Mouse (Mus musculus) adrenal gland, adult 8-10 months (tissue): ENCODE data around the gene P4ha2. TPM values are rescaled to one million over a fixed set of nuclear protein-coding genes. Genes with fewer than 3 reads are reported as not detected.
"Not testable (repeated sequence)": the region's sequence is repeated elsewhere in the genome, so short reads cannot be mapped to it uniquely, and the experiment has no call there.

Experiments
- DNase-seq: peaks from one replicate; pipeline ENCODE4 v3.0.0; 2022
- total RNA-seq, 4 experiments: library from RNA; stranded (reverse); gene quantifications; 2 replicates each; pipeline ENCODE4 v1.2.4; 2022

P4ha2 gene
- total RNA-seq, 4 experiments from 2014 or later: 29.1 to 52.2 (median 44.5) TPM

DNA sequence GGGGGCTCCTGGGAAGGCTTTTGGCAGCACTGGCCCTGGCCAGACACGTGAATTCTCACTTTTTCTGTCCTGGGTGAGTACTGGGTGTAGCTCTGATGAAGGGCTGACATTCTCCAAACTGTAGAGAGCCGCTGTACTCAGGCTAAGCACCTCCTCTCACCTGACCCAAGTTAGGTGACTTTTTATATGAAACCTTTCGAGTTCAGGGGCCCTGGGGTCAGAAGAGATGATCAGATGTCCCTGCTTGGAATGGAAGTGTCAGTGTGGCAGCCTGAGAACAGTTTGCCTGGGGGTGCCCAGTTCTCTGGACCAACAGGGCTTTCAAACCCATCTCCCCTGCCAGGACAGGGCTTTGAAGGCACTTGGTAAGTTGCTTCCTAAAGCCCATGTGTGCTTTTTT, 8.2 kb downstream of the P4ha2 start:
- DNase-seq: no peak

DNA sequence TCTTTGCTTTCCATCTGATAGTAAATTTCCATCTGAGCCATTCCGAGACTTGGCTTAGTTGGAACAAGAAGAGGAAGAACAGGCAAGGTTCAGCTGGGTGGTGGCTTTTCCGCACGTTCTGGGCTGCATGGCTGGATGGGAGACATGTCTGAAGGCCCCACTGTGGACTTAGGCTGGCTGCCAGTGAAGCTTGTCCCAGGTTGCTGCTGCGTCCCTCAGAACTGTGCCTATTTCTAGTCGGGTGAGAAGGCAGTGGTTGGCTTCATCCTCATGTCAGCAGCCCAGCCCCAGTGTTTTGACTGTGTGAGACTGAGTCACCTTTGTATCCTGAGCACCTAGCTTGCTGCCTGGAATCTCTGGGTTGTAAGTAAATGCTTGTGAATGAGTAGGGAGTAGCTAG, 9.0 kb downstream of the P4ha2 start:
- DNase-seq: no peak

DNA sequence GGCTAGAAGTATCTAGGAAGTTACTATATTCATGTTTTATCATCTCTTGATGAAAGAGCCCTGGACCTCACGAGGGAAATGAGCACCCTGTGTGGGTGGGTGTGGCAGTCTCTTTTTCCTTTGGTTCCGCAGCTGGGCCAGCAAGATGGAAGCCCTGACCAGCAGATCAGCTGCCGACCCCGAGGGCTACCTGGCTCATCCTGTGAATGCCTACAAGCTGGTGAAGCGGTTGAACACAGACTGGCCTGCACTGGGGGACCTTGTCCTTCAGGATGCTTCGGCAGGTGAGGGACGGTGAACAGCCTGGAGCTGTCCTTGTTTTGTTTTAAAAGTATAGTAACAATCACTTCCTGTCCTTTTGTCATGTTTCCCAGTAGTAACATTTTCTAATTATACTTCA, 11.4 kb downstream of the P4ha2 start:
- DNase-seq: no peak

DNA sequence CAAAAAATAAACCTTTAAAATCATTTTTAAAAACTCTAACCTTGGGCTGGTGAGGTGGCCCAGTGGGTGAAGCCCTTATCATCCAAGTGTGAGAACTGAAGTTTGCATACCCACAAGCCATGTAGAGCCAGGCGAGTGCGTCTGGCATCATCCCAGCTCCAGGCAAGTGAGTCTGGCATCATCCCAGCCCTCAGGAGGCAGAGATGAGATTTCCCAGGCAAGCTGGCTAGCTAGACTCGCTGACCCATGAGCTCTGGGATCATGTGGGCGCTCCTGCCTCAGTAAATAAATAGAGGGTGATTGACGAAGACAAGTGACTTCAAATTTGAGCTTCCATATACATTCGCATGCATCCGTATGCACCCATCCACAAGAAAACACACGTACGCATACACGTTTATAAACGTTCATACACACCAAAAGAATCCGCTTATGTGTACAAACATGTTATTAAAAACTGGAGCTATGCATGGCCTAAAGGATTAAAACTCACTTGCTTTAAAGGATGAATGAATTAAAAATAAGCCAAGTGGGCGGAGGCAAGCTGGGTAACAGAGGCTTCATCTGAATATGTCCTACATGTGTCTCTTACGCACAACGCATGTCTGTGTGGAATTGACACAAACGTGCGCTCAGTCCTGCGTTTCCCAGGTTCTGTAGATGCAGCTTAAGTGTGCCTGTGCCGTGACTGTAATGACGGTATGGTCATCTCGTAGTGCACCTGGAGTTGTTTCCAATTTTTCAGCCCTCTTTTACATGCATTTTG, 12.3 kb downstream of the P4ha2 start:
- no peak for DNase-seq

DNA sequence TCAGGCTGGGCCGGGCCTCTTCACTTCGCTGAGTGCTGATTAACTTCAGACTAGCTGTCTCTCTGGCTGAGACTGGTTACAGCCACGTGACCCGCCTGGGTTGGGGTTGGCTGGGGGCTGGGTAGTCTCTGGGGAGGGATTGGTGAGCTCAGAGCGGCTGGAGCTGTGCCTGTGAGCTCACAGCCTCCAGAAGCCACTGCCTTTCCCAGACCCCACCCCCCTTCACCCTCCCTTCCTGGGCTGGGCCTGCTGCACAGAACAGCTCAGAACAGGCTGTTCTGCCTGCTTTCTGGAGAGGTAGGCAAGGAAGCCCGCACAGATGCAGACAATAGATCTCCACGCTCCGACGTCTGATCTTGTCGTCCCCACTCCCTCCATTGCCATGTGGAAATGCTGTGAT, 13.0 kb downstream of the P4ha2 start:
- peak; percentile 93 for DNase-seq

DNA sequence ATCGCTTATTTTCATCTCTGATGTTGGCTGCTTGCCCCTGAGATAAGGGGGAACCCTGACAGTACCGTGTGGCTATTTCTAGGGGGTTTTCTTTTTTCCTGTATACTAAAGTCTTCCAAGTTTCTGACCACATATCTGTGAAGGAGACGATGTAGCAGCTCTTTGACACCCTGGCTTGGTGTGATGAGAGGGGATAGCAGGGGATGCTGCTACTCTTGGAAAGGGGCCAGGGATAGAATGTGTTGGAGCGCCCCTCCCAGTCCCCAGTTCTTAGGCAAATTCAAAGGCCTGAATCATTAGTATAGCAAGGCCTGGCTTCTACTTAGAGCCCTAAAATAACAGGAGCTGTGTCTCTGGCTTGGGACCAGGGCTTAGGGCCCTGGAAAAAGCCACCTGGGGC, 13.5 kb downstream of the P4ha2 start:
- DNase-seq: peak; percentile 11

DNA sequence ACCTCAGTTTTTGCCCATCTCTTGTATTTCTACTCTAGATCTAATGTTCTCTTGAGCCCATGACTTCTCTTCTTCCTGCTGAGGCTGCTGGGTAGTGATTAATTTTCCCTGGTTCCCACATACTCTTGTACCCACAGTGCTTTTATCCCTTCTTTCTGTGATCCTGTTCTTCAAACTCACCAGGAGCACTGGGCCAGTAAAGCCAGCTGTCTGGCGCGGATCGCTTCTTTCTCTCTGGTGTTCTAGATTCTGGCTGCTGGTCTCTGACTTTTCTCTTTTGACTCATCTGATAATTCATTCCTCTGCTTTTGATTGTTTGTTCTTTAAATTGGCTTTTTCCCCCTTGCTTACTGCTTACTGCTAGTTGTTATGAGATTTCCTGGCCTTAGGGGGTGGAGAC, 14.9 kb downstream of the P4ha2 start:
- DNase-seq: peak; percentile 0

DNA sequence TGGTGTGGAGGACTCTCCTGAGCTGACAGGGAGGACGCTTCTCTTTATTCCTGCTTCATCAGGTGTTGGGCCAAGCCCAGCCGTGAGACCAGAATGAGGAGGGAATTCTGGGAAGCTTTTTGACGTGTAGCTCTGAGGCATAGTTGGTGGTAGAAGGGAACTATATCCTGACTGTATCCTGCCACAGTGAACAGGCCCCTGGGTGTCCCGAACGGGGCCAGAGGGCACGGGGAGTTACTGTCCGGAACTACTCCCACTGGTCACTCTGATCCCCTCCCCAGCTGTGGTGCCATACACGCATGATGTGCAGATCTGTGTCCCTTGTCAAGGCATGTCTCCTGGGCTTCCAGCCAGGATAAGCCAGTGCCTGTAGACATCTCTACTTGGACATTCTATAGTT, 15.4 kb downstream of the P4ha2 start:
- peak; percentile 1 for DNase-seq

DNA sequence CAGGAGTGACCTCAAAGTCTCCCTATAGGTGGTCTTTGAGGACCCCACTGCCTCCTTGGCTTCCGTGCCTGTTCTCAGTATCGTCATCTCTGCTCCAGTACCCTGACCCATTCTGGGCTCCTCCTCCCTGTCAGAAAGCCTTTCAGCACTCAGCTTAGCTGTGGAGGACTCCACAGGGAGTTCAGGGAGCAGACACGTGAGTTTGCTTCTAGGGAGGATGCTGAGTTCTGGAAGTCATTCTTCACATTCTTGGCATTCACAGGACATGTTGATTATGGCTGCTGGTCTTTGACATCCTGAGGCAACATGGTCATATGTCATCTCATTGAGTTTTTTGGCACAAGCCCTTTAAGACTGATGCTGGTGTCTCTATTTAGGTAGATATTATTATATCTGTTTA, 16.0 kb downstream of the P4ha2 start:
- peak; percentile 3 for DNase-seq

DNA sequence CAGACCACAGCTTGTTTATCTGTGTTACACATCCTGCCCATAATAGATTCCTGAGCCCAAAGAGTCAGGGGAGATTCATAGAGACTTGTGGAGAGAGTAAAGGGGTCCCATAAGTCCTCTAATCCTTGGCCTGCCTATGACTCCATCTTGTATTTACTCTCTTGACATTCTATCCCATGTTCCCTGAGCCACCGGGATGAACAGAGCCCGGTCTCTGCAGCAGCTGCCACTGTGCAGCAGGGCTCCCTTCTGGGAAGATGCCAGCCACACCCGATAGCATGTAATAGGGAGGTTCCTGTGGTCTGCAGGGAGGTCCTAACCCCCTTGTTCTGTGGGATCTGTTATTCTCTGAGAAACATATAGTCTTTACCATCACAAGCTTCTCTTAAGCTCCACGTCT, 16.5 kb downstream of the P4ha2 start:
- DNase-seq: peak; percentile 0

DNA sequence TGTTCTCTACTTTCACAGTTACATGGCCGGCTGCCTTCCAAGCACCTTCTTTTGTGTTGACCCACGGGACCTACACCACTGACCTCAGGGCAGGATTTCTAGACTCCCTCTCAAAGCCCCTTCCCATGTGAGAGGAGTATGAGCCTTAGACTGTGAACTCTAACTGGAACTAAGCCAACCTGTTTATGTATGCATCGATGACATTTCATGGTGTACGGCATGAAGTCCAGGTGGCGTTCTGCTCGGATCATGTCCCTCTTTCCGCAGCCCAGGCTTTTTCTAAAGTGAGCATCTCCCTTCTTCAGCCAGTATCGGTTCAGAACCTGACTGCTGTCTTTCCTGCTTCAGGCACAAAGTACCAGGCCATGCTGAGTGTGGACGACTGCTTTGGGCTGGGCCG, 17.2 kb downstream of the P4ha2 start:
- DNase-seq: no peak

DNA sequence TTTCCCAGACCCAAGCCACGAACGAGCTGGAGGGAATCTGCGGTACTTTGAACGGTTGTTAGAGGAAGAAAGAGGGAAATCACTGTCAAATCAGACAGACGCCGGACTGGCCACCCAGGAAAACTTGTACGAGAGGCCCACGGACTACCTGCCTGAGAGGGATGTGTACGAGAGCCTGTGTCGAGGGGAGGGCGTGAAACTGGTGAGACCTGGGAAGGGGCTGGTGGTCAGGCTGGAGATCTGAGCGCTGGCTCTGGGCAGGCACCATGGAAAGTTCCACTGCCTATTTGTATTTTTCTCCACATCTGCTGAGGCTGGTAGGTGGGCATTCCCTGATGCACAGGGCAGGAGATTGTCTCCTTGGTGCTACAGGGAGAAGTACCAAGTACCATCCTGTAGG, 19.2 kb downstream of the P4ha2 start:
- DNase-seq: no peak

DNA sequence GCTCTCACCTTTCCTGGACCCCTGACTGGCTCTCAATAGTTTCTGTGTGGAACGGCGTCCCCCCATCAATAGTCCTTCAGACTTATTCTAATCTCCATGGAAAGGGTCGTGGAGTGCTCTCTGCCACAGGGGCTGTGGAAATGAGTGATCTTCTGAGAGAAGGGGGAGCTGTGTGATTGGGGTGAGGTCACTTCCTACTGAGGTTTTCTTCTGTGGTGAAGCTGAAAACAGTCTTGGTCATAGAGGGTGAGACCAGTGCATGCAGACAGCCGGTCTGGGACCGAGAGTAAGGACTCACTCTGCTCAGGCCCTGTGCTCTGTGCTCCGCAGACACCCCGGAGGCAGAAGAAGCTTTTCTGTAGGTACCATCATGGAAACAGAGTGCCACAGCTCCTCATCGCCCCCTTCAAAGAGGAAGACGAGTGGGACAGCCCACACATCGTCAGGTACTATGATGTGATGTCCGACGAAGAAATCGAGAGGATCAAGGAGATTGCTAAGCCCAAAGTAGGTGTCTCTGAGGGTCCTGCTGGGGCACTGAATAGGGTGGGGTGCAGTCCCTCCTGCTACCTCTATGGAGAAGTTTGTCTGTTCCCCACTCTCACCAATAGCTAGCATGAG, 20.0 kb downstream of the P4ha2 start:
- DNase-seq: no peak

DNA sequence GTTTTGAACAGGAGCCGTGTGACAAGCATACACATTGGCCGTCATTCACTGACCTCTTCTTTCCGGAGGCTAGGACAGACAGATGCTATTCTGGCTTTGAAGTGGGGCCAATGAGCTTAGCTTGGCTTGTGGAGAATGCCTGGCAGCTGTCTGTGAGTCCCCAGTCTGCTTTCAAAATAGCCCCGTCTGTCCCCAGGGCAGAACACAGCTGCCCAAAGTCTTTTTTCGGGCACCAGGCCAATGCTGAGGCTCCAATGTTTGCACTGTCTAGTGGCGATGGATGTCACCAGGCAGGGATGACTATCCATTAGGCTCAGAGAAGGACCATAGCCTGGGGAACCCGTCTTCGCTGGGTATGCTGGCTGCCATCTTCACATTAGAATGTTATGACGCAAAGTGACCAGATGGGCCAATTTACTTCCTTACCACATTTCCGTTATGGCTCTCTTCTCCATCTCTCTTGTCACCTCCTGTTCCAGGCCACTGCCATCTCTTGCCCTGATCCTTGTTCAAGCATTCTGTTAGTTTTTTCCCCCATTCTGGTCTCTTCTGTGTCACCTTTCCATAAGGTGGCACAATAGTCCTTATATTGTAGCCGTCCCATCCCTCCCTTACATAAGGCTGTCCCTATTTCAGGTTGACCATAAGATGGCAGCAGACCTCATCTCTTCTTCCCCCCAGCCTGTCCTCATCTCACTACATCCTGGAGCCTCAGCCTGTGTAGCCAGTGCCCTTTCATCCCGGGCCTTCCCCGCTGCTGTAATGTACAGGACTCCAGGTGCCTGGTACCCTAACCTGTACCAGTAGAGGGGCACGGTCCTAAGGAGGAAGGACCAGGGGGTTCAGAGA, 22.7 kb downstream of the P4ha2 start:
- DNase-seq: no peak

DNA sequence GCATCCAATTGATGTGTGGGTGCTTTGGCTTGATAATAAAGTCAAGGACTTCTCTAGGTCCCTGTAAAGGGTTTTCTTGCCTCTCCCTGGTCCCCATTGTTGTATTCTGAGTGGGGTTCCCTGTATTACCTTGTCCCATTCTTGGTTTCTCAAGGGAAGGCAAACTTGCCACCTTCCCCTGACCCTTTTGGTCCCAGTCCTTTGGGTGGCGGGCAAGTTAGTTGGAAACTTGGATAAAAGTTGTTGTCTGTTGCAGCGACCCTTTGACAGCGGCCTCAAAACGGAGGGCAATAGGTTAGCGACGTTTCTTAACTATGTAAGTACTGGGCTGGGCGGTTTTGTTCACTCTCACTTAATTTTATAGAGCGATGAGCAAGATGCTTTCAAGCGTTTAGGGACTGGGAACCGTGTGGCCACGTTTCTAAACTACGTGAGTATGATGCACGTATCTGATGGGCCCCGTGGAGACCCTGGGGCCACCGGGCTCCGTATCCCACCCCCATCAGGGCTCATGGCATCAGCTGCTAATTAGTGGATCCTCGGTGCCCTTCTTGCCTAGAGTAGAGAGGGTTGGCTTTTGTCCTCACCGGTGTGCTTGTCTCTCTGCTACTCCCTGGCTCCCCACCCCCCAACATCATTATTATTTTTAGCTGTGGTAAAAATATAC, 26.2 kb downstream of the P4ha2 start:
- no peak for DNase-seq

DNA sequence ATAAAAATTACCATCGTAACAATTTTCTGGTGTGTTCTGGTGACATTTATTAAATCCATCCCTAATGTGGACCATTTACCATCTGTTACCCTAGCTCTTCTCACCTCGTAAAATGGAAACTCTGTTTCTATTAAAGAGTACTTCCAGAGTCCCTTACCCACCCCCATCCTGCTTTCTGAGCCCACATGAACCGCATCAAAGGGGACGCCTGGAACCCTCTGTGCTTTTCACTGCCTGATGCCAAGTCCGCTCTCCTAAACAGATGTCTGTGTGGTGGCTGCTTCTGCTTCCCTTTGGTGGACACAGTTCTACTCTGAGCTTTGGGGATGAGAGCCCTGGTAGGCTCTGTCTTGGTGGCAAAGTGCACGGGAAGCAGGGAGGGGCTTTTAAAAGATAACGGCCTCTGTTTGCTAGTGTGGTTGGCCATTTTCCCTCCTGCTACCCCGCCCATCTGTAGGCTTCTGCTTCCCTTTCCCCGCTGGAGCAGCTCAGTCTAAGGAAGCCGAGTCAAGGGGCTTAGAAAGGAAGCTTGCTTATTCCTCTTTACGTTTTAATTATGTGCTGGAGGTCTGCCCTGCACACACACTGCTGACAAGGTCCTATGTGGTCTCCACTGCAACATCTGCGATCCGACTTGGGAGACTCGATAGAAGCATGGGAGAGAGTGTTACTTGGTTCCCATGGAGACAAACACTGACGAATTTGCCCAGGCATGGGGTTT, 26.9 kb downstream of the P4ha2 start:
- no peak for DNase-seq

DNA sequence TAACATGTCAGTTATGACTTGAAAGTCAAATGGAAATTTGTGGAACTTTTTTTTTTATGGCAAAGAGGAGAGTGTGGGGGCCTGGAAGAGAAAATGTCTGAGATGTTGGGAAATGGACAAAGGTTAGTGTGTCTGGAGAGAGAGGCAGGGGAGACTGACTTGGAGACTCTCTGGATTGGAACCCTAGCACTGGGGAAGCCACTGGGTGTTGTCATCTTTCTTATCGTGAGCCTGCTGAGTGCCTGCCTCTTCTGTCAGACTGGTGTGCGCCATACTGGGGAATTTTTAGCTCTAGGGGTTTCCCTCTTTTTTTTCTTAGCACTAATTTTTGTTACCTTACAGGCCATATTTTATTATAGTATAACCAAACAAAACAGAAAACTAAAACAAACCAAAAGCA, 27.5 kb downstream of the P4ha2 start:
- no peak for DNase-seq

DNA sequence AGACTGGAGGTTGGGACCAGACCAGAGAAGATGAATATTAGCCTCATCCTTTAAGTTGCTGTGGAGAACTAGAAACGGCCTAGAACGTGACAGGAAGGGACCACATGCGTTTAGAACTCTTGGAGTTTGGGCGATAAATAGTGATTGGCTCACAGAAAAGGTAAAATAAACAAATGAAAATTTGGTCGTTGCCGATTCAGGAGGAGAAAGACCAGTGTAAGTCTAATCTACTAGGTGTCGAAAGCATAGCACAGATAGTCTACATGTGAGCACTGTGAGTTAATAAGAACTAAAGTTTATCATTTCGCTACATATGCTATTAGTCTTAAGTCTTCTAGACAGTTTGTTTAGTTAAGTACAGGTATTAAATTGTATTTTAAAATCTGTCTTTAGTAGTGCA, 30.1 kb downstream of the P4ha2 start:
- DNase-seq: no peak

DNA sequence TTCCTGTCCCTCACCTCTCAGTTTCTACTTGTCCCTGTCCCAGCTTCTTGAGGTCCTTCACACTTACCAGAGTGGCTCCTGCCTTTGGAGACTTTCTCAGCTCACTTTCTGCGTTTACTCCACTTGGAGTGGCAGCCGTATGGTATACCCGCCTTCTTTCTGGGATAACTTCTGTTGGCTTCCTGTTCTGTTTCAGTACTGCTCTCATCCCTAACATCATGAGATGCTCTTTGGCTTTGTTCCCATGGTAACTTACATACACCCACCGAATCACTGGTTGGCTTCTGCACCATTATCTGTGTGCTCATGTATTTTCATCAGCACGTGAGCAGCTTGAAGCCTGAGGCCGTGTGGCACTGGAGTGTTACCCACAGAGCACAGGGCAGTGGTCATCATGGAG, 30.8 kb downstream of the P4ha2 start:
- DNase-seq: no peak

DNA sequence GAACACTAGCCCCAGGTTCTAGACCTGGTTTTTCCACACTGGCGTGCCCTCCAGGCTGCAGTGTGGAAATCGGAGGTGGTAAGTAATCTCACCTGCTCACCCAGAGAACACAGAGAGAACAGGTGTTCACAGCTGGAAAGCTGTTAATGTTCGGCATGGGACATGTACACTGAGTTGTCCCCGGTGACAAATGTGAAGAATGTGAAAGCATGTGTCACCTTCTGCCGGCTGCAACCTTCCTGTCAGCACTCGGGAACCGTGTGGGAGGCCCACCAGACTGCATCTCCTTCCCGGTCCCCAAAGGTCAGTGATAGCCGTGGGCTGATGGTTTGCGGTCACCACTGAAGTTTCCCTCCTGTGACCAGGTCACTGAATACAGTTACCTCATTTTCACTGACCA, 32.4 kb downstream of the P4ha2 start:
- DNase-seq: no peak

DNA sequence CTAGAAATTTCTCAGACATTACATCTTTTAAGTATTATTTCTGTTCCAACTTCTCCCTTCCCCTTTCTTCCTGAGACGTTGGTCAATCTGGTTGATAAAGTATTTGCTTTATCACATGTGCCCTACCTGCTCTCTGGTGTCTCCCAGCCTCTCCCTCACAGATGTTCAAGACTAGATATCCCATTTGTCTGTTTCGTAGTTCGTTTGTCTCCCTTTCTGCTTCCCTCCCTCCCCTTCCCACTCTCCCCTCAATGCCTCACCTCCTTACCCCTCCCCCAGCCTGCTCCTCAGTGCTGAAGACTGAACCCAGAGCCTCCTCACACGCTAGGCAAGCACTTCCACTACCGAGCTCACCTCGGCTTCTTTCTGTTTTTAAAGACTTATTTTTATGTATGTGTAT, 35.0 kb downstream of the P4ha2 start:
- no peak for DNase-seq

DNA sequence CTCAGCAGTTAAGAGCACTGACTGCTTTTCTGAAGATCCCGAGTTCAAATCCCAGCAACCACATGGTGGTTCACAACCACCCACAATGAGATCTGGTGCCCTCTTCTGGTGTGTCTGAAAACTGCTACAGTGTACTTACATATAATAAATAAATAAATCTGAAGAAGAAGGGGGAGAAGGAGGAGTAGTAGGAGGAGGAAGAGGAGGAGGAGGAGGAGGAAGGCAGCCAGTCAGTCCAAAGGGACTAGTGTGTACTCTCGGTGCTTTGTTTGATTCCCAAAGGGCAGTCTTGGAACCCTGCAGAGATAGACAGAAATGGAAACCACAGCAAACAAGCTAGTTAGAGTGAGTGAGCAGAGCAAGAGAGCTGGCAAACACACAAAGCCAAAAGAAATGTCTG, 40.3 kb downstream of the P4ha2 start:
- not testable (repeated sequence) for DNase-seq
